25 mouse cellular contexts compared by ENCODE assay signal in the genomic region with DNA sequence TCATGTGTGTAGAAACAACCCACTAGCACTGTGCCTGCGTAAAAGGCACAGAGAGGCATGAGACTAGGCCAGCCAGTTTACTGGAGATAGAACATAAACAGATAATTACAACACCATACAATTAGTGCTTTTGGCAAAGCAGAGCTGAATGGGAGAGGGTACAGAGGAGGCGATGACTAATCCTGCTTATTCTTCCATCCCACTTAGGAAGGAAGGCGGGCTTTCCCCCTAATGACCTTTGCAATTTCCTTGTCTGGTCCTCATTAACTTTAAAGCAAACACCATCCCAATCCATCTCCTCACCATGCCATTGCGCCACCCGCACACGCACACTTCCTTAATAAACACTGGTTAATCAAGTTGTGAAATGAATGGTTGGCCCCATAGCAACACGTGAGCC.
DNase-seq lines count a peak whose midpoint lies in the region; ATAC-seq and TF ChIP-seq lines count a peak whose summit lies in the region.
"Had no signal": no experiment of that assay in that cellular context is flagged by ENCODE, and none has a peak within 500 bp of the region (broad histone marks: within the 10 kb centered on the region; RNA-seq: fewer than 3 reads in every experiment).

No protein-coding gene starts in this region.

- no peak overlapping the region for H3K4me2 ChIP-seq in liver, embryonic 16.5 days (ENCODE audit: low read depth, low read length)
- H3K4me2 ChIP-seq in liver, embryonic 12.5 days: no peak overlapping the region
- no peak overlapping the region for H3K4me2 ChIP-seq in forebrain, postnatal 0 days (ENCODE audit: low read depth)
- H3K4me2 ChIP-seq: heart, embryonic 15.5 days; liver, embryonic 11.5 days; neural tube, embryonic 12.5 days had no signal

- no peak for TF ChIP-seq POLR2A in bone marrow macrophage, adult 2 months (IDR thresholded peaks at IDR 0.05; ENCODE audit: borderline replicate concordance, low read depth, low read length)

- no peak for TF ChIP-seq CTCF in bone marrow macrophage, adult 2 months (IDR thresholded peaks at IDR 0.05; ENCODE audit: low read depth, low read length)
- TF ChIP-seq CTCF in forebrain, postnatal 0 days (IDR thresholded peaks at IDR 0.05; ENCODE audit: low read depth): no peak

- H3K27ac ChIP-seq in liver, embryonic 16.5 days (ENCODE audit: low read length): no peak overlapping the region
- H3K27ac ChIP-seq in liver, embryonic 12.5 days: no peak overlapping the region
- H3K27ac ChIP-seq in bone marrow macrophage, adult 2 months (ENCODE audit: insufficient read depth, low read depth, low read length): peak overlapping the region; percentile 13; the same call in 1 of the 2 replicates
- no peak overlapping the region for H3K27ac ChIP-seq in forebrain, postnatal 0 days (ENCODE audit: low read depth, low read length)
- H3K27ac ChIP-seq: embryonic facial prominence, embryonic 10.5 days; heart, adult 2 months; heart, embryonic 15.5 days; hindbrain, embryonic 10.5 days; kidney, postnatal 0 days; neural tube, embryonic 12.5 days; stomach, postnatal 0 days had no signal

- no peaks in the 10 kb centered on the region for H3K4me1 ChIP-seq in liver, embryonic 16.5 days (ENCODE audit: control insufficient read depth, low read depth, low read length)
- peaks cover 8% of the 10 kb centered on the region for H3K4me1 ChIP-seq in liver, embryonic 12.5 days
- H3K4me1 ChIP-seq in bone marrow macrophage, adult 2 months (ENCODE audit: control insufficient read depth, insufficient read depth, low read length): peaks cover 29% of the 10 kb centered on the region
- no peaks in the 10 kb centered on the region for H3K4me1 ChIP-seq in forebrain, postnatal 0 days (ENCODE audit: insufficient read depth)
- H3K4me1 ChIP-seq: neural tube, embryonic 12.5 days had no signal

- peak; percentile 47; the same call in 1 of the 2 replicates for ATAC-seq in liver, embryonic 16.5 days (ENCODE audit: low read depth)
- ATAC-seq in liver, embryonic 12.5 days: no peak
- ATAC-seq in forebrain, postnatal 0 days: peak; percentile 45; the same call in 1 of the 2 replicates
- ATAC-seq in megakaryocyte, adult 5-6 weeks (ENCODE audit: poor library complexity, severe bottlenecking): peak; percentile 93
- ATAC-seq in cerebellum, adult (ENCODE audit: insufficient number of reproducible peaks, low FRiP score, low TSS enrichment): no peak
- ATAC-seq: activated CD4-positive, CD25-positive, alpha-beta regulatory T cell, adult 4 months; inflammation-experienced regulatory T-cells, adult 6 months; Patski had no signal

- H3K36me3 ChIP-seq in liver, embryonic 16.5 days (ENCODE audit: control insufficient read depth, insufficient read depth): no peaks in the 10 kb centered on the region
- H3K36me3 ChIP-seq in liver, embryonic 12.5 days: no peaks in the 10 kb centered on the region
- H3K36me3 ChIP-seq in forebrain, postnatal 0 days (ENCODE audit: insufficient read depth): no peaks in the 10 kb centered on the region
- H3K36me3 ChIP-seq: embryonic facial prominence, embryonic 10.5 days; heart, embryonic 15.5 days; hindbrain, embryonic 10.5 days; neural tube, embryonic 12.5 days had no signal

- H3K9ac ChIP-seq in liver, embryonic 16.5 days (ENCODE audit: low read depth, low read length): no peak overlapping the region
- no peak overlapping the region for H3K9ac ChIP-seq in liver, embryonic 12.5 days
- no peak overlapping the region for H3K9ac ChIP-seq in forebrain, postnatal 0 days
- H3K9ac ChIP-seq: heart, embryonic 15.5 days; neural tube, embryonic 12.5 days had no signal

- WGBS in liver, embryonic 16.5 days (ENCODE audit: insufficient replicate concordance): 65% methylated on average over 7 of the region's 7 CpGs
- WGBS in liver, embryonic 12.5 days (ENCODE audit: insufficient replicate concordance): 82% methylated on average over 7 of the region's 7 CpGs
- 38% methylated on average over 7 of the region's 7 CpGs for WGBS in forebrain, postnatal 0 days

- intact Hi-C loops in left cerebral cortex, postnatal 36 days (cut with DNase I): no loop called here

- H3K27me3 ChIP-seq in liver, embryonic 16.5 days (ENCODE audit: control insufficient read depth, insufficient read depth, low read depth, low read length): no peaks in the 10 kb centered on the region
- H3K27me3 ChIP-seq in liver, embryonic 12.5 days (replicated peaks): no peaks in the 10 kb centered on the region
- no peaks in the 10 kb centered on the region for H3K27me3 ChIP-seq in forebrain, postnatal 0 days (ENCODE audit: insufficient read depth, low read length)
- H3K27me3 ChIP-seq: heart, embryonic 15.5 days; neural tube, embryonic 12.5 days; Patski had no signal

- DNase-seq in forebrain, postnatal 0 days: no peak
- no peak for DNase-seq in thymus, postnatal 36 days
- DNase-seq in left cerebral cortex, postnatal 36 days (ENCODE audit: low spot score in 2 of 2): no peak
- DNase-seq: adrenal gland, postnatal 25 days; B cell, adult 2 months; cerebellum, postnatal 14 days; heart, adult 2 months; left cerebral cortex, postnatal 4 days; midbrain, embryonic 14.5 days; right cerebral cortex, postnatal 25 days had no signal

- no peak overlapping the region for H3K4me3 ChIP-seq in liver, embryonic 16.5 days (ENCODE audit: low read depth, low read length)
- no peak overlapping the region for H3K4me3 ChIP-seq in liver, embryonic 12.5 days
- no peak overlapping the region for H3K4me3 ChIP-seq in bone marrow macrophage, adult 2 months (ENCODE audit: insufficient read depth, low read length)
- H3K4me3 ChIP-seq in forebrain, postnatal 0 days (ENCODE audit: low read depth, low read length): no peak overlapping the region
- H3K4me3 ChIP-seq: embryonic facial prominence, embryonic 10.5 days; heart, adult 2 months; heart, embryonic 15.5 days; hindbrain, embryonic 10.5 days; neural tube, embryonic 12.5 days had no signal

- no peaks in the 10 kb centered on the region for H3K9me3 ChIP-seq in liver, embryonic 16.5 days (replicated peaks; ENCODE audit: control insufficient read depth, low read length)
- no peaks in the 10 kb centered on the region for H3K9me3 ChIP-seq in liver, embryonic 12.5 days (replicated peaks)
- H3K9me3 ChIP-seq in forebrain, postnatal 0 days (ENCODE audit: low read length): no peaks in the 10 kb centered on the region
- H3K9me3 ChIP-seq: embryonic facial prominence, embryonic 10.5 days; heart, embryonic 15.5 days; hindbrain, embryonic 10.5 days; neural tube, embryonic 12.5 days had no signal

Comparison
In these comparisons a context has a peak if more than half of its experiments do, and no peak if none do; other contexts are left out.
1. ATAC-seq: peak in liver, embryonic 16.5 days (single experiment), forebrain, postnatal 0 days (single experiment) and megakaryocyte, adult 5-6 weeks (single experiment); none in liver, embryonic 12.5 days (single experiment) and cerebellum, adult (single experiment).